Mouse (Mus musculus) olfactory bulb, adult 2 months (tissue): Measurements from ENCODE around the gene Prkar2a.

Source experiments
- CTCF ChIP-seq: fragments of 200-500 bp; IDR thresholded peaks from 2 replicates; pipeline ENCODE4 v1.5.1; 2012; ENCODE audit warnings: low read depth, mild to moderate bottlenecking, low read length, moderate library complexity; ENCODE audit not compliant: insufficient read depth
- POLR2A ChIP-seq: fragments of 200-500 bp; IDR thresholded peaks from 2 replicates; pipeline ENCODE4 v1.6.1; 2012; ENCODE audit warnings: mild to moderate bottlenecking, low read depth, low read length, moderate library complexity; ENCODE audit not compliant: insufficient read depth

DNA sequence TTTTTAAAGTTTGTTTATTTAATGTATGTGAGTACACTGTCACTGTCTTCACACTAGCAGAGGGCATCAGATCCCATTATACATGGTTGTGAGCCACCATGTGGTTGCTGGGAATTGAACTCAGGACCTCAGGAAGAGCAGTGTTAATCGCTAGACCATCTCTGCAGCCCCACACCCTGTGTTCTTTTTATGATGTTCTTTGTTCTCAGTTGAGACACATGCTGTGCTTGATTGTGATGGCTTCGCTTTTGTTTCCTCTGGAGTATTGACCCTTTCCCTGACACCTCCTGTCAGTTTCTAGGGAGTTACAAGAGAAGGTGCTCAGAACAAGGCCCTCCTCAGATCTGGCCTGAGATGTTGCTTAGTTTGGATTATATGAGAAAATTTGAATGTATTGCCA is 34.6 kb downstream of the Prkar2a start:
- no peak for TF ChIP-seq CTCF
- no peak for TF ChIP-seq POLR2A
